In the genomic region with DNA sequence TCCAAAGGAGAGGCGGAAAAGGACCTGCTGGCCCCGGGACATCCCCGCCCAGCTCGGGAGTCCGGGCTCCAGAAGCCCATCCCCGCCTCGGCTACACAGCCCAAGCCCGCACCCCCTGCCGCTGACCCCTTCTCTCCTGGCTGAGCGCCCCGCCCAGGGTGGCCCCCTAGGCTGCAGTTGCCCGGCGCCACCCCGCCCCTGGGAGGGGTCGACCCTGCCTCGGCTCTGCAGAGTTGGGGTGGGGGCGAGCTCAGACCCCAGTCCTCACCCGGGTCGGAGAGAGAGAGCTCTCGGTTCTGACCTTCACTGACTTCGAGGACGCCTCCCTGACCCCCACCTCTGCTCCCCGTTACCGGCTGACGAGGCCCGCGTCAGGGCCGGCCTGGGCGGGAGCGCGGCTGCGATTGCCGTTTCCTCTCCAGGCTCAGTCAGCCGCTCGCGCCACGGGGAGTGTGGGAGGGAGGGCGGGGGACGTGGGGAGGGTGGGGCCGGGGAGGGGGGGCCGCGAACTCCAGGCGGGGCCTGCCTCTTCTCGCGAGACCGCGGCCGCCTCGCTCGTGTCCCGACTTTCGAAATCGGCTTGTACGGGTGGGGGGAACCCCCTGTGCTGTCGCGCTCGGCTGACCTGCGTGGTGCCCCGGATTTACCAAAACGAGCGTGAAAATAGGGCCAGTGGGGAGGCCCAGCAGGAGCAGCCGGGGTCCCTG, we compare ENCODE assay signal across 7 mouse cellular contexts. TPM values are rescaled to one million over a fixed set of nuclear protein-coding genes. Genes with fewer than 3 reads are reported as not detected.
DNase-seq lines count a peak whose midpoint lies in the region; ATAC-seq lines count a peak whose summit lies in the region.

TSS of gene Ggnbp2 (minus strand) at position 481 of the 707 bp plus-strand sequence.

- no peaks in the 10 kb centered on the region for H3K9me3 ChIP-seq in embryonic facial prominence, embryonic 12.5 days
- no peaks in the 10 kb centered on the region for H3K9me3 ChIP-seq in limb, embryonic 13.5 days
- no peaks in the 10 kb centered on the region for H3K9me3 ChIP-seq in midbrain, embryonic 16.5 days (replicated peaks; ENCODE audit: control insufficient read depth, low read length, poor library complexity, severe bottlenecking)

- WGBS in embryonic facial prominence, embryonic 12.5 days, result under 1% methylated on average over 45 of the region's 62 CpGs
- under 1% methylated on average over 38 of the region's 62 CpGs for WGBS in limb, embryonic 13.5 days
- WGBS in midbrain, embryonic 16.5 days, result under 1% methylated on average over 52 of the region's 62 CpGs

- peak within 1 kb of the TSS; percentile 93 for H3K4me3 ChIP-seq in embryonic facial prominence, embryonic 12.5 days
- peak within 1 kb of the TSS; percentile 98 for H3K4me3 ChIP-seq in limb, embryonic 13.5 days
- H3K4me3 ChIP-seq in midbrain, embryonic 16.5 days (ENCODE audit: low read depth, low read length), result peak within 1 kb of the TSS; percentile 63

- peak within 1 kb of the TSS; percentile 93 for H3K9ac ChIP-seq in embryonic facial prominence, embryonic 12.5 days
- peak within 1 kb of the TSS; percentile 97 for H3K9ac ChIP-seq in limb, embryonic 13.5 days
- peak within 1 kb of the TSS; percentile 96 for H3K9ac ChIP-seq in midbrain, embryonic 16.5 days (ENCODE audit: low read depth, low read length)

- H3K27ac ChIP-seq in embryonic facial prominence, embryonic 12.5 days, result peak within 1 kb of the TSS; percentile 94
- H3K27ac ChIP-seq in limb, embryonic 13.5 days, result peak within 1 kb of the TSS; percentile 98
- H3K27ac ChIP-seq in midbrain, embryonic 16.5 days (ENCODE audit: low read length), result peak within 1 kb of the TSS; percentile 100

- peak; percentile 88 for ATAC-seq in embryonic facial prominence, embryonic 12.5 days (ENCODE audit: insufficient number of reproducible peaks, insufficient read depth, low FRiP score, low TSS enrichment)
- ATAC-seq in limb, embryonic 13.5 days (ENCODE audit: low FRiP score, low read depth), result peak; percentile 89
- peak; percentile 88 for ATAC-seq in midbrain, embryonic 16.5 days

- H3K4me2 ChIP-seq in embryonic facial prominence, embryonic 12.5 days (replicated peaks), result peak within 1 kb of the TSS; percentile 72
- H3K4me2 ChIP-seq in limb, embryonic 13.5 days (replicated peaks), result peak within 1 kb of the TSS; percentile 91
- peak within 1 kb of the TSS; percentile 79 for H3K4me2 ChIP-seq in midbrain, embryonic 16.5 days (ENCODE audit: low read length)

- H3K4me1 ChIP-seq in embryonic facial prominence, embryonic 12.5 days, result peaks cover 16% of the 10 kb centered on the region
- H3K4me1 ChIP-seq in limb, embryonic 13.5 days, result peaks cover 24% of the 10 kb centered on the region
- peaks cover 23% of the 10 kb centered on the region for H3K4me1 ChIP-seq in midbrain, embryonic 16.5 days (ENCODE audit: control insufficient read depth, insufficient read depth, low read length)

- no peaks in the 10 kb centered on the region for H3K27me3 ChIP-seq in embryonic facial prominence, embryonic 12.5 days
- no peaks in the 10 kb centered on the region for H3K27me3 ChIP-seq in limb, embryonic 13.5 days
- no peaks in the 10 kb centered on the region for H3K27me3 ChIP-seq in midbrain, embryonic 16.5 days (ENCODE audit: control insufficient read depth, insufficient read depth, low read depth, low read length)

- H3K36me3 ChIP-seq in embryonic facial prominence, embryonic 12.5 days, result no peaks in the 10 kb centered on the region
- H3K36me3 ChIP-seq in limb, embryonic 13.5 days, result 0 out of 2 replicates have a peak, but pooled peaks cover 2% of the 10 kb centered on the region
- H3K36me3 ChIP-seq in midbrain, embryonic 16.5 days (ENCODE audit: control insufficient read depth, insufficient read depth, low read length), result no peaks in the 10 kb centered on the region

- peak; percentile 95 for DNase-seq in adrenal gland, postnatal 25 days
- DNase-seq in heart, adult 18-20 months, result peak; percentile 94 to 95
- peak; percentile 89 for DNase-seq in kidney, adult 8-10 months
- peak; percentile 93 to 95 for DNase-seq in spleen, postnatal 10 days (ENCODE audit: low spot score in 2 of 2)

RNA-seq across cellular contexts. Expression of gene Ggnbp2, which starts in this region (rescaled TPM):
- total RNA-seq in adrenal gland, postnatal 25 days (2021), result 85.3 and 91.7 TPM in 2 replicates
- polyA plus RNA-seq in embryonic facial prominence, embryonic 12.5 days (2016; fragmentation: Nextera tagmentation; extraction: Ambion mirVana), result 73.6 and 75.1 TPM in 2 replicates
- total RNA-seq in heart, adult 18-20 months (2021), result 10 to 100 TPM; 53.9 to 57.9 TPM
- 71.0 and 75.5 TPM in 2 replicates for polyA plus RNA-seq in limb, embryonic 13.5 days (2015; fragmentation: Nextera tagmentation; extraction: Ambion mirVana)
- 68.4 and 71.8 TPM in 2 replicates for polyA plus RNA-seq in midbrain, embryonic 16.5 days (2015; fragmentation: Nextera tagmentation; extraction: Ambion mirVana)

Comparison
In these comparisons a context has a peak if more than half of its experiments do, and no peak if none do; other contexts are left out.
1. Peak in every context shown above with its lines: DNase-seq, ATAC-seq, H3K4me3 ChIP-seq and H3K27ac ChIP-seq.